Mouse (Mus musculus) CH12.LX (cell line): ENCODE measurements around the gene Ppp1r35.

Experiments
- BHLHE40 ChIP-seq: IDR thresholded peaks from 2 replicates; pipeline ENCODE4 v1.6.1; 2011; ENCODE audit warnings: mild to moderate bottlenecking, low read depth, low read length, improper control_type of control experiment
- CTCF ChIP-seq, 2 experiments: IDR thresholded peaks in 1 of 2; conservative IDR thresholded peaks in 1 of 2; 2 replicates each; pipeline ENCODE4 v1.5.1; 2011 to 2012; ENCODE audit warnings: low read depth in 2 of 2, low read length in 2 of 2, improper control_type of control experiment in 1 of 2, inconsistent platforms in 1 of 2, mild to moderate bottlenecking in 1 of 2, moderate library complexity in 1 of 2
- MAZ ChIP-seq: IDR thresholded peaks from 2 replicates; pipeline ENCODE4 v1.6.1; 2012; ENCODE audit warnings: low read depth, mild to moderate bottlenecking, inconsistent platforms, low read length, improper control_type of control experiment, moderate library complexity
- POLR2A ChIP-seq: IDR thresholded peaks from 2 replicates; pipeline ENCODE4 v1.6.1; 2011; ENCODE audit warnings: low read depth, mild to moderate bottlenecking, improper control_type of control experiment, low read length
- ZNF384 ChIP-seq: IDR thresholded peaks from 2 replicates; pipeline ENCODE4 v1.6.1; 2012; ENCODE audit warnings: low read depth, low read length, improper control_type of control experiment, inconsistent platforms

GRCm38 (mm10) chr5:137748130-137748770 lies 30.4 kb upstream of the Ppp1r35 start:
- TF ChIP-seq POLR2A (no peak), ZNF384 (no peak), MAZ (no peak), CTCF (conservative IDR thresholded peaks at IDR 0.05 in 1 of 2, IDR thresholded peaks at IDR 0.05 in 1 of 2; ENCODE audit: low read depth in 2 of 2, low read length in 2 of 2) (no peak), BHLHE40 (no peak)
